Mouse (Mus musculus): ENCODE measurements at regions not wholly inside any gene's neighbourhood (a gene's known extent, or its start where the extent isn't known, plus 50 kb on each side); places are given as distances from the start of the nearest gene placed in this dataset.

DNA sequence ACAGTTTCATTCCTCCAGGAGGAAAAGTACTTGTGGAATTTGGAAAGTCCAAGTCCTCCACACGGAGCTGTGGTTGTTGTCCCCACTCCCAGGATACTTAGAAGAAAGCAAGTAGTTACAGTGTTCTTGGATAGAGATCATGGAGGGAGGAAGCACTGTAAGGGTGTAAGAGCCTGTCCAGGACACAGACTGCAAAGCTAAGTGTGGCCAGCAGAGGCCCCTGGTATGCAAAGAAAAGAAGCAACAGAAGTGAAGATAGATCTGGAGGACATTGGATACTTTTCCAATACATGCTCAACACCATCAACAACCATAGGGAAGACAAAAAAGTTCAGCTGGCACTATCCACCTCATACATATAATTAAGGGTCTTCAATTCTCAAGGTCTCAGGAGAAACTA, 197.4 kb downstream of the Meis1 start:
- WGBS = 53% methylated on average over 1 of the region's 1 CpGs
- Histone ChIP-seq H3K4me1 (ENCODE audit: control insufficient read depth, insufficient read depth, low read length) (no peaks in the 10 kb centered on the region), H3K36me3 (ENCODE audit: control insufficient read depth, insufficient read depth, low read length) (no peaks in the 10 kb centered on the region), H3K4me3 (ENCODE audit: low read depth, low read length) (no peak overlapping the region), H3K27me3 (ENCODE audit: control insufficient read depth, insufficient read depth, low read length) (no peaks in the 10 kb centered on the region), H3K4me2 (ENCODE audit: low read depth, severe bottlenecking) (no peak overlapping the region), H3K27ac (replicated peaks; ENCODE audit: low read depth, low read length) (no peak overlapping the region), H3K9ac (ENCODE audit: low read length) (no peak overlapping the region), H3K9me3 (ENCODE audit: control insufficient read depth, low read length) (no peaks in the 10 kb centered on the region)
- ATAC-seq (ENCODE audit: insufficient number of reproducible peaks, low FRiP score, low TSS enrichment, low read depth) = no peak
- no peak for DNase-seq (ENCODE audit: low spot score)

DNA sequence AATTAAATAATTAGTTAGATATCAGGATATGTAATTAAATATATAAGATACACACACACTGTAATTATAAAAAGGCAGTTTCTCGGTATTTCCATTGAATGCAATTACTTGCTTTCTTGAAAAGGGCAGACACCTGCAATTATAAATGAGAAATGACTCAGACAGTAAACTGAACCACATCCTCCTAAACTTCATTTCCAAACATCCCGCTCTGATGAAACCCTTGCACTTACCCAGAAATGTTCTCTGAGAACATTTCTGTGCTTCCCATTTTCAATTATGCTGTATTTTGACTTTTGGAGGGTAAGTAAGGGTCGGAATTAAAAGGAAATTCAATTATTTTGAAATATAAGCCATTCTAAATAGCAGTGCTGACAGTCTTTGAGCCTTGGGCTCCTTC, 204.7 kb downstream of the Meis1 start:
- 87% methylated on average over 3 of the region's 3 CpGs for WGBS
- Histone ChIP-seq H3K4me1 (ENCODE audit: control insufficient read depth, insufficient read depth, low read length) (no peaks in the 10 kb centered on the region), H3K4me3 (ENCODE audit: low read depth, low read length) (no peak overlapping the region), H3K4me2 (ENCODE audit: low read depth, severe bottlenecking) (no peak overlapping the region), H3K9me3 (ENCODE audit: control insufficient read depth, low read length) (no peaks in the 10 kb centered on the region), H3K27ac (replicated peaks; ENCODE audit: low read depth, low read length) (no peak overlapping the region), H3K27me3 (ENCODE audit: control insufficient read depth, insufficient read depth, low read length) (no peaks in the 10 kb centered on the region), H3K36me3 (ENCODE audit: control insufficient read depth, insufficient read depth, low read length) (no peaks in the 10 kb centered on the region), H3K9ac (ENCODE audit: low read length) (no peak overlapping the region)
- no peak for DNase-seq (ENCODE audit: low spot score)
- no peak for ATAC-seq (ENCODE audit: insufficient number of reproducible peaks, low FRiP score, low TSS enrichment, low read depth)

DNA sequence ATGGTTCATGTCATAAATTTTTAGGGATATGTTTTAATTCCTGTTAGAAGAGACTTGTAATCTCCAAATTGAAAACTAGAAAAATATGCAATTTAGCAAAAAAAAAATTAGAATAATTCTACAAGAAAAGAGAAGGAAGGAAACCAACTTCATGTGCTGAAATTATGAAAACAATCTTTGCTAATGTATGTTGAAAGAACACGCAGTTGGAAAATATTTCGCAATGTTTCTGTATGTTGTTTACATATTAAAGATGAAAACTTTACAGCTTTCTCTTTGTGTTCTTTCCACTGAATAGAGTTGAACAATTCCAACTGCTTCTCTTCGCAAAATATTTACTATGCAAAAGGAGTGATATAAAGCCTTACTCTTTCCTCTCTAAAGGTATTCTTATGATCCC, 251.3 kb downstream of the Meis1 start:
- H3K9ac ChIP-seq (ENCODE audit: low read length) = no peak overlapping the region
- H3K9me3 ChIP-seq (ENCODE audit: control insufficient read depth, low read length) = no peaks in the 10 kb centered on the region
- no peaks in the 10 kb centered on the region for H3K27me3 ChIP-seq (ENCODE audit: control insufficient read depth, insufficient read depth, low read length)
- 93% methylated on average over 3 of the region's 3 CpGs for WGBS
- H3K4me2 ChIP-seq (ENCODE audit: low read depth, severe bottlenecking) = no peak overlapping the region
- no peaks in the 10 kb centered on the region for H3K4me1 ChIP-seq (ENCODE audit: control insufficient read depth, insufficient read depth, low read length)
- DNase-seq (ENCODE audit: low spot score) = no peak
- ATAC-seq (ENCODE audit: insufficient number of reproducible peaks, low FRiP score, low TSS enrichment, low read depth) = no peak
- H3K4me3 ChIP-seq (ENCODE audit: low read depth, low read length) = no peak overlapping the region
- no peak overlapping the region for H3K27ac ChIP-seq (replicated peaks; ENCODE audit: low read depth, low read length)
- H3K36me3 ChIP-seq (ENCODE audit: control insufficient read depth, insufficient read depth, low read length) = no peaks in the 10 kb centered on the region

DNA sequence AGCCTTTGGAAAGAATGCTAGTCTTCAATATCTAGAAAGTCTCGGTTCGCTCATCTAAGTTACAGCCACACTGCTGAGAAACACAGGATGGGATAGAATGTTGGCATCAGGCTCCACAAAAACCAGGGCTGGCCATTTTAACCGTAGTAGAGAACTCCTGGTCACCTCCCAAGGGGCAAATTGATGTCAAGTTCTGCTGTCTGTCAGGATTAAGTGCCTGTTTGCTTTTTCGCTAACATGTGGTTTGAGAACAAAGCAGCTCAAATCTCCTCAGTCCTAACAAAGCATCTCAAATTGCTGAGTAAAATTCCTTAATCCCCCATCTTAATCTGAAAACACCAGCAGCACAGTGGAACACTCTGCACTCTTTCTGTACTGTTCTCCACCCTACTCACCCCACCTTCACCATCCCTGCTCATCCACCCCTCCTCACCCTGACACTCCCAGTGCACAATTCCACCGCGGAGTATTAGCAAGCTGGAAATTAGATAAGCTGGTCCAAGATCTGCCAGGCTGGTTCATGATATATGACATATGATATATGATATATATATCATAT, 252.2 kb downstream of the Meis1 start:
- 69% methylated on average over 6 of the region's 6 CpGs for WGBS
- ATAC-seq (ENCODE audit: insufficient number of reproducible peaks, low FRiP score, low TSS enrichment, low read depth) = no peak

DNA sequence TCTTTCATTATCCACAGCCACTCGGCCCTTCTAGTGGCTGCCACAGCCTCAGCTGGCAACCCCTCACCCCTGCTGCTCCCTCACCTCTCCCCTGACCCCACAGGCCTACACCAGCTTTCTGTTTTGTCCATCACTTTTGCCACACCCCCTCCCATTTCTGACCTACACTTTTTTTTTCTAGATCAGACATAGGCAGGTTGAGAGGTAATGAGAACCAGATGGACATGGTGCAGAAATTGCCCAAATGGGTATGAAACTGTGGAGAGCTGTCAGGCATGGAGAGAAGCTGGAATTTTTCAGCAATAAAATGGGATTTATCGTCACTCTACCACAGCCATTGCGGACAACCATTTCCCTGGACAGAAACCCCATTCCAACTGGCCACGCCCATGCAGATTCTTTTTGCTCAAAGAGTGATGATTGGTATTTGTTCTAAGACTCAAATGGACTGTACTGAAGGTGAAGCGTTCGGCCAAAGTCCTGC, 260.2 kb downstream of the Meis1 start:
- Histone ChIP-seq H3K9ac (ENCODE audit: low read length) (no peak overlapping the region), H3K4me1 (ENCODE audit: control insufficient read depth, insufficient read depth, low read length) (peaks cover 14% of the 10 kb centered on the region), H3K4me3 (ENCODE audit: low read depth, low read length) (no peak overlapping the region), H3K9me3 (ENCODE audit: control insufficient read depth, low read length) (no peaks in the 10 kb centered on the region), H3K27ac (replicated peaks; ENCODE audit: low read depth, low read length) (no peak overlapping the region), H3K36me3 (ENCODE audit: control insufficient read depth, insufficient read depth, low read length) (no peaks in the 10 kb centered on the region), H3K27me3 (ENCODE audit: control insufficient read depth, insufficient read depth, low read length) (0 out of 2 replicates have a peak, but pooled peaks cover 2% of the 10 kb centered on the region), H3K4me2 (ENCODE audit: low read depth, severe bottlenecking) (peak overlapping the region; percentile 22; the same call in 1 of the 2 replicates)
- WGBS = 9% methylated on average over 6 of the region's 6 CpGs
- DNase-seq (ENCODE audit: low spot score) = peak; percentile 74
- ATAC-seq (ENCODE audit: insufficient number of reproducible peaks, low FRiP score, low TSS enrichment, low read depth) = peak; percentile 87

More for the DNA sequence above, 252.2 kb downstream of the Meis1 start:
- Histone ChIP-seq H3K36me3 (ENCODE audit: control insufficient read depth, insufficient read depth, low read length) (no peaks in the 10 kb centered on the region), H3K4me2 (ENCODE audit: low read depth, severe bottlenecking) (no peak overlapping the region), H3K27ac (replicated peaks; ENCODE audit: low read depth, low read length) (no peak overlapping the region), H3K27me3 (ENCODE audit: control insufficient read depth, insufficient read depth, low read length) (no peaks in the 10 kb centered on the region), H3K4me1 (ENCODE audit: control insufficient read depth, insufficient read depth, low read length) (no peaks in the 10 kb centered on the region), H3K4me3 (ENCODE audit: low read depth, low read length) (no peak overlapping the region), H3K9ac (ENCODE audit: low read length) (no peak overlapping the region), H3K9me3 (ENCODE audit: control insufficient read depth, low read length) (no peaks in the 10 kb centered on the region)
- no peak for DNase-seq (ENCODE audit: low spot score)

DNA sequence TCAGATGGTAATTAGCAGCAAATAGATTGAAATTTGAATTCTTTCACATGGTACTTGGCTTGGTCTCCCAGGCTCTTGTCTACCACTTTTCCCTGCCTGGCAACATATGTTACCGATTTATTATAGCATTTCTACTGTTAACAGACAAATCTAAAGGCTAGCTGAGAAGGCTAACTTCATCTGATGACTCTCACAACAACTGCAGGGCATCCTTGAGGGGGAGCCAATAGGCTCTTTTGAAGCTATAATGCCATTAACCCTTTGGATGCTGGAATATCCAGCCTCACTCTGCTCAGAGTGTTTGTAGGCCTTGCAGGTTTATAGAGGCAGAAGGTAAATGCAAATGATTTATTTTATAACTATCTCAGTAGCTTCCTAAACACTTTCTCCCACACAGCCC, 262.2 kb downstream of the Meis1 start:
- peaks cover 15% of the 10 kb centered on the region for H3K4me1 ChIP-seq (ENCODE audit: control insufficient read depth, insufficient read depth, low read length)
- no peak overlapping the region for H3K27ac ChIP-seq (replicated peaks; ENCODE audit: low read depth, low read length)
- no peak overlapping the region for H3K9ac ChIP-seq (ENCODE audit: low read length)
- H3K9me3 ChIP-seq (ENCODE audit: control insufficient read depth, low read length) = no peaks in the 10 kb centered on the region
- H3K4me3 ChIP-seq (ENCODE audit: low read depth, low read length) = no peak overlapping the region
- H3K36me3 ChIP-seq (ENCODE audit: control insufficient read depth, insufficient read depth, low read length) = no peaks in the 10 kb centered on the region
- no peak overlapping the region for H3K4me2 ChIP-seq (ENCODE audit: low read depth, severe bottlenecking)
- WGBS = 30% methylated on average over 1 of the region's 1 CpGs
- peaks cover 6% of the 10 kb centered on the region for H3K27me3 ChIP-seq (ENCODE audit: control insufficient read depth, insufficient read depth, low read length)
- no peak for DNase-seq (ENCODE audit: low spot score)
- ATAC-seq (ENCODE audit: insufficient number of reproducible peaks, low FRiP score, low TSS enrichment, low read depth) = no peak

DNA sequence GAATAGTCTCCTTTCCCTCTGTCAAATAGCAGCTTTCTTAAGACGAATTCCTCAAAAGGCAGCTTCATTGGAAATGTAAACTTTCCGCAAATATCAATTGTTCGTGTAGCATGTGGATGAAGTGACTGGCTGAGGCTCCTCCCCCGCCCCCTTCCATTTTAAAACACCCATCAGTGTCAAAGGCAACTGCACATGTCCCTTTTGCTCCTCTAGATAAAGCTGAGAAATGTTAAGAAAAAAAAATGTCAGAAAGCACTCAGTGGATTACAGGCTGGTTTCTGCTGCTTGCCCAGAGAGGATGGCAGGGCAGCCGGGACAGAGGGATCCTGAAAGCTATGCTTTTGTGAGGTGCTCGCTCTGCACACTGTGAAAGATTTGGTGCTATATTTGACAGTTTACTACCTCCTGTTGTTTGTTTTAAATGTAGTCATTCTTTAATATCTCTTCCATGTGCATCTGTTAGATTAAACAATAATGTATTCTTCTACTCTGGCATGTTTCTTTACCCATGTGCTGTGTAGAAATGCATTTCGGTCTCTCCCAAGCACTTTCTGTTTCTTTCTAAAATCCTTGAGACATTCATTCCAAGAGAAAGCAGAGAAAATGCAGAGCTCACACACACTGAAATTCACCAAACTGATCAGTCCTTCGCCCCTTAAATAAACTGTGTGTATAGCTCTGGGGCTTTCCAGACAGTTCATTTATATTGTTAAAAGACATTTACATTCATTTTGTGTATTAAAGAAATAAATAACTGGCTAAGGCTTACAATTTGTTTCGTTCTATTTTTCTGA, 263.9 kb downstream of the Meis1 start:
- no peak overlapping the region for H3K9ac ChIP-seq (ENCODE audit: low read length)
- ATAC-seq (ENCODE audit: insufficient number of reproducible peaks, low FRiP score, low TSS enrichment, low read depth) (no peak), DNase-seq (ENCODE audit: low spot score) (no peak)
- no peak overlapping the region for H3K4me3 ChIP-seq (ENCODE audit: low read depth, low read length)
- H3K4me1 ChIP-seq (ENCODE audit: control insufficient read depth, insufficient read depth, low read length) = peaks cover 18% of the 10 kb centered on the region
- no peak overlapping the region for H3K4me2 ChIP-seq (ENCODE audit: low read depth, severe bottlenecking)
- 39% methylated on average over 9 of the region's 9 CpGs for WGBS
- H3K36me3 ChIP-seq (ENCODE audit: control insufficient read depth, insufficient read depth, low read length) = no peaks in the 10 kb centered on the region
- H3K27me3 ChIP-seq (ENCODE audit: control insufficient read depth, insufficient read depth, low read length) = peaks cover 9% of the 10 kb centered on the region
- H3K9me3 ChIP-seq (ENCODE audit: control insufficient read depth, low read length) = no peaks in the 10 kb centered on the region
- no peak overlapping the region for H3K27ac ChIP-seq (replicated peaks; ENCODE audit: low read depth, low read length)

DNA sequence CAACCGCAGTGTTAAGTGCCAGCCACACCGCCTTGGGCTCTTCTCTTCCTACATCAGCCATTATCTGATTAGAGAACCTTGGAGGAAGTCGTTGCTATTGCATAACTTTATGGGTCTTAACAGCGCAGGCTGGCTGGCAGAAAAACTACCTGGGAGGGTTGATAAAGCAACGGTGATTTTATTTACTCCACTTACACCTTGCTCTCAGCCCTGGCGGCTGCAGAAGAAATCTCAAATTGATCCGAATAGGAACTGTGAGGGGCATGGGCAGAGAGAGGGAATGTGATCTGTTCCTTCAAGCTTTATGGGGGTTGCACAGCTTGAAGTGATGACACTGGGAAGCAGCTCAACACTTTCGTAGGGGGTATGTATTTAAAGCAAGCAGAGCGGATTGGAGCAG, 264.9 kb downstream of the Meis1 start:
- no peaks in the 10 kb centered on the region for H3K36me3 ChIP-seq (ENCODE audit: control insufficient read depth, insufficient read depth, low read length)
- H3K4me1 ChIP-seq (ENCODE audit: control insufficient read depth, insufficient read depth, low read length) = peaks cover 23% of the 10 kb centered on the region
- H3K9me3 ChIP-seq (ENCODE audit: control insufficient read depth, low read length) = no peaks in the 10 kb centered on the region
- H3K27ac ChIP-seq (replicated peaks; ENCODE audit: low read depth, low read length) = no peak overlapping the region
- H3K9ac ChIP-seq (ENCODE audit: low read length) = no peak overlapping the region
- DNase-seq (ENCODE audit: low spot score) = no peak
- H3K4me3 ChIP-seq (ENCODE audit: low read depth, low read length) = no peak overlapping the region
- 9% methylated on average over 9 of the region's 9 CpGs for WGBS
- peaks cover 9% of the 10 kb centered on the region for H3K27me3 ChIP-seq (ENCODE audit: control insufficient read depth, insufficient read depth, low read length)
- H3K4me2 ChIP-seq (ENCODE audit: low read depth, severe bottlenecking) = no peak overlapping the region; the same call in 1 of the 2 replicates
- ATAC-seq (ENCODE audit: insufficient number of reproducible peaks, low FRiP score, low TSS enrichment, low read depth) = no peak

Measured in limb, embryonic 11.5 days (tissue).